Mouse (Mus musculus) midbrain, embryonic 11.5 days (tissue): ENCODE data around the gene Slc38a8. TPM values are rescaled to one million over a fixed set of nuclear protein-coding genes. Genes with fewer than 3 reads are reported as not detected.

ENCODE experiments used
- ATAC-seq: fragments of 200-750 bp; cut with Nextera tagmentation; 2 replicates; pipeline ENCODE4 v1.8.0; 2017; ENCODE audit warnings: moderate TSS enrichment, moderate library complexity; ENCODE audit not compliant: low FRiP score
- DNase-seq: peaks from one replicate; pipeline ENCODE4 v3.0.0; 2015; ENCODE audit warnings: low spot score; ENCODE audit errors: missing footprints
- H3K27ac ChIP-seq: fragments of 300-500 bp; sonication (generic); 2 replicates; pipeline ENCODE4 v1.5.1; 2014; ENCODE audit warnings: low read depth, low read length
- H3K27me3 ChIP-seq: fragments of 300-500 bp; sonication (generic); 2 replicates; pipeline ENCODE4 v1.6.1; 2014; ENCODE audit warnings: mild to moderate bottlenecking, low read length, moderate library complexity, mixed read lengths; ENCODE audit not compliant: control insufficient read depth, insufficient read depth
- H3K36me3 ChIP-seq: fragments of 300-500 bp; sonication (generic); 2 replicates; pipeline ENCODE4 v1.6.1; 2014; ENCODE audit warnings: mild to moderate bottlenecking, low read length, moderate library complexity, mixed read lengths; ENCODE audit not compliant: control insufficient read depth, insufficient read depth
- H3K4me1 ChIP-seq: fragments of 300-500 bp; sonication (generic); 2 replicates; pipeline ENCODE4 v1.6.1; 2014; ENCODE audit warnings: low read length; ENCODE audit not compliant: control insufficient read depth, insufficient read depth
- H3K4me2 ChIP-seq: fragments of 300-500 bp; sonication (generic); 2 replicates; pipeline ENCODE4 v1.6.1; 2014; ENCODE audit warnings: mild to moderate bottlenecking, moderate library complexity
- H3K4me3 ChIP-seq: fragments of 300-500 bp; sonication (generic); 2 replicates; pipeline ENCODE4 v1.5.1; 2014; ENCODE audit warnings: low read depth, low read length
- H3K9ac ChIP-seq: fragments of 300-500 bp; sonication (generic); 2 replicates; pipeline ENCODE4 v1.6.1; 2014; ENCODE audit warnings: low read length
- H3K9me3 ChIP-seq: fragments of 300-500 bp; sonication (generic); 2 replicates; pipeline ENCODE4 v1.6.1; 2016; ENCODE audit warnings: low read length; ENCODE audit not compliant: control insufficient read depth
- WGBS: fragments of 180-500 bp; shearing (Covaris S2); extraction: QIAGEN DNeasy Blood & Tissue Kit; methylation state at CpG from one replicate; pipeline ENCODE4 v1.1.7; 2014; 5-methylcytosine and 5-hydroxymethylcytosine counted together
- polyA plus RNA-seq: library from polyadenylated mRNA; unstranded; fragments of >200 nt; fragmentation: Nextera tagmentation; extraction: Ambion mirVana; gene quantifications from 2 replicates; pipeline ENCODE4 v1.2.1, GENCODE M21; 2014

The Slc38a8 gene
- polyA plus RNA-seq, 1 experiment from 2014 or later, result not detected

GRCm38 (mm10) chr8:119438876-119439275 is 62.6 kb downstream of the Slc38a8 start:
- 80% methylated on average over 6 of the region's 6 CpGs for WGBS

GRCm38 (mm10) chr8:119437506-119437905 is 64.0 kb downstream of the Slc38a8 start:
- peaks cover 4% of the 10 kb centered on the region; the same call in 1 of the 2 replicates for H3K27me3 ChIP-seq
- ATAC-seq (no peak), DNase-seq (no peak)
- no peaks in the 10 kb centered on the region for H3K36me3 ChIP-seq
- H3K9me3 ChIP-seq, result no peaks in the 10 kb centered on the region
- no peak overlapping the region for H3K9ac ChIP-seq
- WGBS, result 75% methylated on average over 11 of the region's 11 CpGs
- H3K4me2 ChIP-seq, result no peak overlapping the region
- H3K4me1 ChIP-seq, result peaks cover 3% of the 10 kb centered on the region
- no peak overlapping the region for H3K27ac ChIP-seq
- H3K4me3 ChIP-seq, result no peak overlapping the region

More at GRCm38 (mm10) chr8:119438876-119439275, 62.6 kb downstream of the Slc38a8 start:
- H3K4me3 ChIP-seq, result no peak overlapping the region
- H3K4me1 ChIP-seq, result peaks cover 3% of the 10 kb centered on the region
- no peak overlapping the region for H3K4me2 ChIP-seq
- H3K9ac ChIP-seq, result no peak overlapping the region
- H3K27me3 ChIP-seq, result peaks cover 4% of the 10 kb centered on the region; the same call in 1 of the 2 replicates
- no peak for ATAC-seq
- no peak for DNase-seq
- no peaks in the 10 kb centered on the region for H3K9me3 ChIP-seq
- H3K36me3 ChIP-seq, result no peaks in the 10 kb centered on the region
- H3K27ac ChIP-seq, result no peak overlapping the region

GRCm38 (mm10) chr8:119436933-119437332 is 64.6 kb downstream of the Slc38a8 start:
- H3K9me3 ChIP-seq, result no peaks in the 10 kb centered on the region
- no peak overlapping the region for H3K9ac ChIP-seq
- no peak overlapping the region for H3K4me2 ChIP-seq
- no peak overlapping the region for H3K4me3 ChIP-seq
- H3K27me3 ChIP-seq, result peaks cover 4% of the 10 kb centered on the region; the same call in 1 of the 2 replicates
- H3K36me3 ChIP-seq, result no peaks in the 10 kb centered on the region
- 19% methylated on average over 9 of the region's 9 CpGs for WGBS
- ATAC-seq (no peak), DNase-seq (no peak)
- no peak overlapping the region for H3K27ac ChIP-seq
- H3K4me1 ChIP-seq, result peaks cover 3% of the 10 kb centered on the region

- Histone ChIP-seq H3K27me3 (peaks cover under 1% of the 10 kb centered on the region; the same call in 1 of the 2 replicates), H3K4me3 (no peak overlapping the region), H3K4me1 (peaks cover 3% of the 10 kb centered on the region), H3K36me3 (no peaks in the 10 kb centered on the region), H3K27ac (no peak overlapping the region), H3K4me2 (no peak overlapping the region), H3K9ac (no peak overlapping the region), H3K9me3 (no peaks in the 10 kb centered on the region)
- 89% methylated on average over 10 of the region's 10 CpGs for WGBS
- DNase-seq (no peak), ATAC-seq (no peak)
Measured at GRCm38 (mm10) chr8:119436331-119436730, 65.2 kb downstream of the Slc38a8 start.

- Histone ChIP-seq H3K36me3 (no peaks in the 10 kb centered on the region), H3K4me2 (no peak overlapping the region), H3K27me3 (no peaks in the 10 kb centered on the region), H3K27ac (no peak overlapping the region), H3K4me1 (peaks cover 3% of the 10 kb centered on the region), H3K4me3 (no peak overlapping the region), H3K9ac (no peak overlapping the region), H3K9me3 (no peaks in the 10 kb centered on the region)
- ATAC-seq, result no peak
- 87% methylated on average over 7 of the region's 7 CpGs for WGBS
- no peak for DNase-seq
Measured at GRCm38 (mm10) chr8:119435527-119435926, 66.0 kb downstream of the Slc38a8 start.

- ATAC-seq, result no peak
- 86% methylated on average over 6 of the region's 6 CpGs for WGBS
- Histone ChIP-seq H3K27ac (no peak overlapping the region), H3K4me3 (no peak overlapping the region), H3K9me3 (no peaks in the 10 kb centered on the region), H3K4me1 (peaks cover 3% of the 10 kb centered on the region), H3K4me2 (no peak overlapping the region), H3K9ac (no peak overlapping the region), H3K27me3 (no peaks in the 10 kb centered on the region), H3K36me3 (no peaks in the 10 kb centered on the region)
- DNase-seq, result no peak
Measured at GRCm38 (mm10) chr8:119434569-119434968, 66.9 kb downstream of the Slc38a8 start.

- Histone ChIP-seq H3K27ac (no peak within 1 kb of the TSS), H3K4me1 (peaks cover 3% of the 10 kb centered on the region), H3K9ac (no peak within 1 kb of the TSS), H3K4me2 (no peak within 1 kb of the TSS), H3K36me3 (no peaks in the 10 kb centered on the region), H3K27me3 (no peaks in the 10 kb centered on the region), H3K9me3 (no peaks in the 10 kb centered on the region), H3K4me3 (no peak within 1 kb of the TSS)
- DNase-seq (no peak), ATAC-seq (no peak)
- 92% methylated on average over 13 of the region's 13 CpGs for WGBS
Measured at GRCm38 (mm10) chr8:119433582-119434174, 67.8 kb downstream of the Slc38a8 start, which contains the start of gene Osgin1. Gene Osgin1, plus strand, starts transcription at chr8:119434124.

GRCm38 (mm10) chr8:119432372-119432771 is 69.1 kb downstream of the Slc38a8 start:
- Histone ChIP-seq H3K27ac (no peak overlapping the region), H3K9me3 (no peaks in the 10 kb centered on the region), H3K4me3 (no peak overlapping the region), H3K4me1 (peaks cover 3% of the 10 kb centered on the region), H3K4me2 (no peak overlapping the region), H3K27me3 (no peaks in the 10 kb centered on the region), H3K36me3 (no peaks in the 10 kb centered on the region), H3K9ac (no peak overlapping the region)
- ATAC-seq (no peak), DNase-seq (no peak)
- 61% methylated on average over 3 of the region's 3 CpGs for WGBS

- no peaks in the 10 kb centered on the region for H3K27me3 ChIP-seq
- H3K9me3 ChIP-seq, result no peaks in the 10 kb centered on the region
- 92% methylated on average over 7 of the region's 7 CpGs for WGBS
- DNase-seq (no peak), ATAC-seq (no peak)
- no peak overlapping the region for H3K4me3 ChIP-seq
- no peaks in the 10 kb centered on the region for H3K36me3 ChIP-seq
- no peak overlapping the region for H3K27ac ChIP-seq
- H3K4me2 ChIP-seq, result no peak overlapping the region
- no peaks in the 10 kb centered on the region for H3K4me1 ChIP-seq
- H3K9ac ChIP-seq, result no peak overlapping the region
Measured at GRCm38 (mm10) chr8:119430690-119431089, 70.8 kb downstream of the Slc38a8 start.
